Mouse (Mus musculus): ENCODE results near the gene Best2. TPM values are rescaled to one million over a fixed set of nuclear protein-coding genes. Genes with fewer than 3 reads are reported as not detected.

Gene Best2
- total RNA-seq, 2 experiments from 2014 or later, result not detected

DNA sequence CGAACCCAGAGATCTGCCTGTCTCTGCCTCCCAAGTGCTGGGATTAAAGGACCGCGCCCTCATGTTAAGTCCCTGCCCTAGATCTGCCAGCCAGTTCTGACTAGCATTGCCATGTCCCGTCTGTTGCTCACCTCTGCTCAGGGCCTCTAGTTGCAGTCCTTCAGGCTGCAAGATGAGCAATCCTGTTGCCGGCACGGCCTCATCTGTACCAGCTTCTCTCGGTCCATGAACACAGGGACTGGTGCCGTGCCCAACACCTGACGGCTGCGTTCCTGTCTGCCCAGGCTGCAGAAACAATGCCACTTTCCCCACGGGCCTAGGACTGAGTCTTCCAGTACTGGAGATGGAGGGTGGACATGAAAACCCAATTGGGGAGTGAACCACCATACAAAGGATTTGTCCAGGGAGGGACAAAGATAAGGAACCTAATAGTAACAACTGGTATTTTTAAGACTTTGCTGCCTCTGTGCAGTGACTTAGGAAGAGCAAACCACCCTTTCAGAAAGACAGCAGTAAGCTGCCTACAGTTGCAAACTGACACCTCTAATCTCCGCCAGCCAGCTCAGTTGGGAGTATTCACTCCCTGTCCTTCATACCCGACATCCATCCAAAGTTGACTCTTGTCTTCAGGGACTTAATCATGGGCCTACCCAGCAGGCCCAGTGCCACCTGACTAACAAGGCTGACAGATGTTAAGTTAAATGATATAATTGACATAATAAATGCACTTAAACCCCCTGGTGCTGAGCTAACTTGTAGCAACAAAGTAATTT lies 46.6 kb downstream of the Best2 start:
- DNase-seq (ENCODE audit: low spot score in 2 of 2), result no peak

- no peak for DNase-seq (ENCODE audit: low spot score in 2 of 2)
Measured at GRCm38 (mm10) chr8:84966603-84967002, 47.7 kb downstream of the Best2 start.

GRCm38 (mm10) chr8:84965731-84966291 lies 48.5 kb downstream of the Best2 start:
- DNase-seq (ENCODE audit: low spot score in 2 of 2), result peak; percentile 93 to 97

DNA sequence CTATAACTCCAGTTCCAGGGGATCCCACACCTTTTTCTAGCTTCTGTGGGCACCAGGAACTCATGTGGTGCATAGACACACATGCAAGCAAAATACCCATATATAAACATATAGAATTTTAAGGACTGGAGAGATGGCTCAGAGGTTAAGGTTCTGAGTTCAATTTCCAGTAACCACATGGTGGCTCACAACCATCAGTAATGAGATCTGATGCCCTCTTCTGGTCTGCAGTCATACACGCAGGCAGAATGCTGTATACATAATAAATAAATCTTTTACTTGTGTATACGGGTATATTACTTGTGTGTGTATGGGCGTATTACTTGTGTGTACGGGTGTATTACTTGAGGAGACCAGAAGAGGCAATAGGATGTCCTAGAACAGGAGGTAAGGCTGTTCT lies 50.4 kb downstream of the Best2 start:
- no peak for DNase-seq (ENCODE audit: low spot score in 2 of 2)

DNA sequence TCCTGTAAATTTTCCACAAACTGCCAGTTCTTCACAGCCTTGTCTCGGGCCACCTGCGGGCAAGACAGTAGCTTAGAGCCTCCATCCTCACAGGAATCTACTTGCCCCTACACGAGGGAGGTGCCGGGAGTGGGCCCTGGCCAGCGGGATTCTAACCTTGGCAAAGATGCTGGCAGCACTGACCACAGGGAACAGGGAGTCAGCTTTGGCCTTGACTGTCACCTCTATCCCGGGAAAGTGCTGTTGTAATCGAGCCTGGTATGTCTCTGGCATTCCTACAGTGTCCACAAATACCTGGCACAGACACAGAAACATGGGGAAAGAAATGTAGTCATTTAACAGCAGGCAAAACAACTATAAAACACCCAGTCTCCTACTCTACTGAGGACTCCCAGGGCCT lies 54.5 kb downstream of the Best2 start:
- no peak for DNase-seq (ENCODE audit: low spot score in 2 of 2)

Small RNA genes lying within 50 kb of the gene (microRNA-seq; reads per million reads assigned to microRNA genes)
- 0.74 to 2.0 reads per million in 2 experiments for gene Mir7070

Other genes starting within 250 kb of the Best2 start
- gene Nfix, start 214.2 kb downstream of the Best2 start, total RNA-seq (2021), result 100 to 1,000 TPM; 379 to 429 TPM
- gene Dand5, start 191.7 kb downstream of the Best2 start, total RNA-seq (2021), result 10 to 100 TPM; 10.7 to 10.9 TPM
- gene Gadd45gip1, start 183.0 kb downstream of the Best2 start, total RNA-seq (2021), result 10 to 100 TPM; 27.3 to 27.4 TPM
- gene Rad23a, start 173.9 kb downstream of the Best2 start, total RNA-seq (2021), result 10 to 100 TPM; 63.8 to 77.0 TPM
- gene Calr, start 167.6 kb downstream of the Best2 start, total RNA-seq (2021), result 100 to 1,000 TPM; 506 to 521 TPM
- 10 to 100 TPM; 48.8 to 50.1 TPM for gene Farsa, start 157.5 kb downstream of the Best2 start, total RNA-seq (2021)
- gene Syce2, start 142.4 kb downstream of the Best2 start, total RNA-seq (2021), result 10 to 100 TPM; 15.7 to 16.5 TPM
- gene Gcdh, start 120.6 kb downstream of the Best2 start, total RNA-seq (2021), result 10 to 100 TPM; 38.3 to 38.5 TPM
- under 1 TPM in 1 of 2 experiments, not detected in 1; 0.27 TPM for gene Klf1, start 112.6 kb downstream of the Best2 start, total RNA-seq (2021)
- gene Dnase2a, start 106.0 kb downstream of the Best2 start, total RNA-seq (2021), result 1 to 10 TPM; 2.8 to 5.1 TPM
- 10 to 100 TPM; 71.8 to 73.3 TPM for gene Mast1, start 77.2 kb downstream of the Best2 start, total RNA-seq (2021)
- 1 to 10 TPM in 1 of 2 experiments, under 1 TPM in 1; 0.87 to 1.1 TPM for gene Rtbdn, start 67.5 kb downstream of the Best2 start, total RNA-seq (2021)
- gene Gm49661, start 45.1 kb downstream of the Best2 start, total RNA-seq (2021), result not detected
- gene Prdx2, start 44.9 kb downstream of the Best2 start, total RNA-seq (2021), result 100 to 1,000 TPM; 319 to 358 TPM
- 10 to 100 TPM; 41.8 to 46.2 TPM for gene Rnaseh2a, start 44.8 kb downstream of the Best2 start, total RNA-seq (2021)
- 100 to 1,000 TPM; 102 to 103 TPM for gene Junb, start 35.8 kb downstream of the Best2 start, total RNA-seq (2021)
- gene Hook2, start 23.9 kb downstream of the Best2 start, total RNA-seq (2021), result 1 to 10 TPM; 8.1 to 9.5 TPM
- 100 to 1,000 TPM; 122 to 125 TPM for gene Asna1, start 10.8 kb upstream of the Best2 start, total RNA-seq (2021)
- gene Trir, start 12.3 kb upstream of the Best2 start, total RNA-seq (2021), result 100 to 1,000 TPM; 132 to 133 TPM
- gene Tnpo2, start 22.4 kb upstream of the Best2 start, total RNA-seq (2021), result 100 to 1,000 TPM; 163 to 179 TPM
- gene Fbxw9, start 45.5 kb upstream of the Best2 start, total RNA-seq (2021), result 10 to 100 TPM; 19.3 to 19.8 TPM
- gene Gm5741, start 53.5 kb upstream of the Best2 start, total RNA-seq (2021), result not detected
- gene Dhps, start 57.2 kb upstream of the Best2 start, total RNA-seq (2021), result 10 to 100 TPM; 53.2 to 56.1 TPM
- 10 to 100 TPM; 60.9 to 65.6 TPM for gene Wdr83os, start 66.2 kb upstream of the Best2 start, total RNA-seq (2021)
- gene Wdr83, start 66.8 kb upstream of the Best2 start, total RNA-seq (2021), result 10 to 100 TPM; 28.1 to 32.3 TPM
- gene Man2b1, start 68.7 kb upstream of the Best2 start, total RNA-seq (2021), result 10 to 100 TPM; 33.8 to 34.5 TPM
- 1 to 10 TPM; 6.7 to 7.2 TPM for gene Zfp791, start 108.6 kb upstream of the Best2 start, total RNA-seq (2021)
- gene Cks1brt, start 137.4 kb upstream of the Best2 start, total RNA-seq (2021), result not detected
- gene Olfr371, start 211.5 kb upstream of the Best2 start, total RNA-seq (2021), result not detected

Data from layer of hippocampus, adult 18-20 months (tissue).